Mouse (Mus musculus) forebrain, embryonic 12.5 days (tissue): ENCODE measurements at regions not wholly inside any gene's neighbourhood (a gene's known extent, or its start where the extent isn't known, plus 50 kb on each side); places are given as distances from the start of the nearest gene placed in this dataset.

Experiments
- ATAC-seq: fragments of 200-750 bp; cut with Nextera tagmentation; 2 replicates; pipeline ENCODE4 v1.8.0; 2017; ENCODE audit warnings: moderate TSS enrichment; ENCODE audit not compliant: low FRiP score
- H3K27ac ChIP-seq: fragments of 300-500 bp; sonication (generic); 2 replicates; pipeline ENCODE4 v1.5.1; 2016; ENCODE audit warnings: mild to moderate bottlenecking
- H3K27me3 ChIP-seq: fragments of 300-500 bp; sonication (generic); 2 replicates; pipeline ENCODE4 v1.6.1; 2016; ENCODE audit warnings: mild to moderate bottlenecking
- H3K36me3 ChIP-seq: fragments of 300-500 bp; sonication (generic); replicated peaks from 2 replicates; pipeline ENCODE4 v1.6.1; 2016; ENCODE audit warnings: mild to moderate bottlenecking
- H3K4me1 ChIP-seq: fragments of 300-500 bp; sonication (generic); 2 replicates; pipeline ENCODE4 v1.6.1; 2016
- H3K4me2 ChIP-seq: fragments of 300-500 bp; sonication (generic); 2 replicates; pipeline ENCODE4 v1.6.1; 2016; ENCODE audit warnings: mild to moderate bottlenecking, moderate library complexity
- H3K4me3 ChIP-seq: fragments of 300-500 bp; sonication (generic); replicated peaks from 2 replicates; pipeline ENCODE4 v1.5.1; 2016; ENCODE audit warnings: mild to moderate bottlenecking
- H3K9ac ChIP-seq: fragments of 300-500 bp; sonication (generic); 2 replicates; pipeline ENCODE4 v1.6.1; 2016; ENCODE audit warnings: mild to moderate bottlenecking
- H3K9me3 ChIP-seq: fragments of 300-500 bp; sonication (generic); 2 replicates; pipeline ENCODE4 v1.6.1; 2016
- WGBS: fragments of 180-500 bp; shearing (Covaris S2); methylation state at CpG from one replicate; pipeline ENCODE4 v1.1.7; 2016; 5-methylcytosine and 5-hydroxymethylcytosine counted together

DNA sequence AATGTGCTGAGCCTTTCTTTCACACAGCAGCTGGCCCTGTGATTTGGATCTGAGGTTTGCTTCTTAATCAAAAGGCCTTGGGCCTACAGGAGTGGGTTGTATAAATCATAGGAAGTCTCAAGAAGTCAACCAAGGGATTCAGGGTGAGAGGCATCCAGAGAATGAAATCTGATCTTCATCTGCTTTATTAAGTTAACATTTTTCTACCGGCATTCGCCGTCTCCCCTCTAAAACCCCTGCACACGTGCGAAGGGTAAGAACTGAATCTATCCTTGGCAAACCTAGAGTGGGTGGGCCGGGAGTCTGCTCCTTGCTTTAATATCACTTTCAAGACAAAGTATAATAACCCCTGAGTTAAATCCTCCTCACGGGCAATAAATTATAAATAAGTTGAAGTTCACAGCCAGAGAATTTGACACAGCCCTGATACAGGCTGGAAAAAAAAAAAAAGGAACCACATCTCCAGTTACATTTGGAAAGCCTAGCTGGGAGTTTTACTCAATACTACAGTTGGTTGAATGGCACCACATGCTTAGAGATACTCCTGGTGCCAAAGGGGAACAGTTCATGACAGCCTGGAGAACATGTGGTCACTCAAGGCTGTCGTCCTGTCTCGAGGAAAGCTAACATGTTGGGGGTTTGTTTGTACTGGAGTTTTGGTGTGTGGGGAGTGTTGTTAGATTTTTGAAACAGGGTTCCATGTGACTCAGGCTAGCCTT, 349.8 kb downstream of the Wdr11 start:
- no peak overlapping the region for H3K4me3 ChIP-seq
- ATAC-seq, result no peak
- H3K9me3 ChIP-seq, result no peaks in the 10 kb centered on the region

DNA sequence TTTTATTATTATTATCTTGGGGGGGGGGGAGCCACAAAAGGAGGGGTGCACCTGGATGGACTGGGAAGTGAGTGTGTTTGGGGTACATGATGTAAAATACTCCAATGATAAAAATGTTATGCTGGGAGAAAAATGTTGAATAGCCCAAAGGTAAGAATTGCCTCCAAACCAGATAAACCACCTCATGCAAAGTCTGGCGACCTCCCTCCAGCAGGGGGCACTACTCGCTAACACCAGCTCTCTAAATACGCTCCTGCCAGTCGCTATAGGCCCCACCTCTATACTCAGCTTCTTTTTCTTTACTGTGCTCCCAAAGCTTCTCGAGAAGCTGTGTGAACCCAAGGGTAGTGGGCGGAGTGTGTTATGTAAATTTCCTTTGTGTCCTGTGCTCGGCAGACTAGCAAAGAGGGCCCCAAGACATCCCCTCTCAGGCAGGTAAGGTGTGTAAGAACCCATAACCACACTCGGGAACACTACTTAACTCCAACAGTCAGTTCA, 357.0 kb downstream of the Wdr11 start:
- H3K27ac ChIP-seq, result no peak overlapping the region
- no peaks in the 10 kb centered on the region for H3K36me3 ChIP-seq
- H3K4me3 ChIP-seq, result no peak overlapping the region
- H3K9ac ChIP-seq, result no peak overlapping the region
- no peaks in the 10 kb centered on the region for H3K4me1 ChIP-seq
- H3K9me3 ChIP-seq, result no peaks in the 10 kb centered on the region
- no peak overlapping the region for H3K4me2 ChIP-seq
- 67% methylated on average over 8 of the region's 8 CpGs for WGBS
- no peak for ATAC-seq
- H3K27me3 ChIP-seq, result peaks cover 5% of the 10 kb centered on the region; the same call in 1 of the 2 replicates

More for the DNA sequence above, 349.8 kb downstream of the Wdr11 start:
- no peak overlapping the region for H3K4me2 ChIP-seq
- H3K9ac ChIP-seq, result no peak overlapping the region
- H3K27ac ChIP-seq, result no peak overlapping the region
- WGBS, result 79% methylated on average over 9 of the region's 9 CpGs
- no peaks in the 10 kb centered on the region for H3K36me3 ChIP-seq
- no peaks in the 10 kb centered on the region for H3K4me1 ChIP-seq
- H3K27me3 ChIP-seq, result peaks cover 7% of the 10 kb centered on the region; the same call in 1 of the 2 replicates

DNA sequence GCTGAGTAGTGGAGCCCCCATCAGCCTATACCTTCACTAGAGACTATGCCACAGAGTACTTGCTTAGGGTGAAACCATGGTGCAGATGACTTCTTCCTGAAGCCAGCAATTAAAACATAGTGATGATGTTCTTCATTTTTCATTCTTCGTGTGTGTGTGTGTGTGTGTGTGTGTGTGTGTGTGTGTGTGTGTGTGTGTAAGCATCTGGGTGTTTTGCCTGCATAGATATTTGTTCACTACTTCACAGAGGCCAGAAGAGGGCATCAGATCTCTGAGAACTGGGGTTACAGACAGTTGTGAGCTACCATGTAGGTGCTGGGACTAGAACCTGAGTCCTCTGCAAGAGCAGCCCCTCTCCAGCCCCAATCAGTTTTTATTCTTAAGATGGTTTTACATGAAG, 358.8 kb downstream of the Wdr11 start:
- Histone ChIP-seq H3K9ac (no peak overlapping the region), H3K27me3 (no peaks in the 10 kb centered on the region), H3K9me3 (no peaks in the 10 kb centered on the region), H3K4me1 (no peaks in the 10 kb centered on the region), H3K4me2 (no peak overlapping the region), H3K27ac (no peak overlapping the region), H3K4me3 (no peak overlapping the region), H3K36me3 (no peaks in the 10 kb centered on the region)
- ATAC-seq, result no peak
- 82% methylated on average over 1 of the region's 1 CpGs for WGBS

DNA sequence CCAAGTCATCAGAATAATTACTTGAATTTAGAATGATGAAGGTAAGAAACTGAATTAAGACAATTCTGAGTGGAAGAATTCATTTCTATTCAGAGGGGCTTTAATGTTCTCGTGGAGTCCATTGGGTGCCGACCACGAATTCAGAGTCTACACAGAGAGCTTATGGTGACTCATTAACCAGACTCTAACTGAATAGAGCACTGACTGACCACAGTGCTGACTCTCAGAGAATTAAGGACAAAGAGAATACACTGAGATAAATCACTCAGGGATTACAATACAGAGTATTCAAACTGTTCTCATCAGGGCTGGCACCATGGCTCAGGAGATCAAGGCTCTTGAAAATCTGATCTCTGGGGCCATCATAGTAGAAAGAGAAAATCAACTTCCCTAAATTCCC, 366.7 kb downstream of the Wdr11 start:
- WGBS, result 21% methylated on average over 3 of the region's 3 CpGs
- no peak overlapping the region for H3K4me3 ChIP-seq
- no peaks in the 10 kb centered on the region for H3K36me3 ChIP-seq
- no peaks in the 10 kb centered on the region for H3K9me3 ChIP-seq
- no peak overlapping the region for H3K9ac ChIP-seq
- H3K27me3 ChIP-seq, result no peaks in the 10 kb centered on the region
- ATAC-seq, result no peak
- H3K4me1 ChIP-seq, result peaks cover 9% of the 10 kb centered on the region
- H3K4me2 ChIP-seq, result no peak overlapping the region
- no peak overlapping the region for H3K27ac ChIP-seq

DNA sequence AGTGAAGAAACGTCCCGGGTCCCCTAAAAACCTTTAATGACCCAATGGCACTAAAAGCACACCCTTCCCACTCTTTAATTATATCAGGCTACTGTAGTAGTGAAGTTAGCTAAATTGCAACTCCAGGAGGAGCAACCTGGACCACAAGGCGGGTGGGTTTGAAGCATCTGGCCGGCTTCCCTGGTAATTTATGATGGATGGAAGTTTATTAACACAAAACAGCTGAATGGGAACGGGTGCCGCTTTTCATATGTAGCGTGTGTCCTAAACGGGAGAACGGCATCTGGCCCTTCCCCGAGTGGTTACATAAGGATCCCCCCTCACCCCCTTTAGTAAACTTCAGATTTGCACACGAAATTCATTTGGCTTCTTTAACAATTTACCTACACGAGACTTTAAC, 370.9 kb downstream of the Wdr11 start:
- no peak overlapping the region for H3K4me2 ChIP-seq
- 43% methylated on average over 12 of the region's 12 CpGs for WGBS

DNA sequence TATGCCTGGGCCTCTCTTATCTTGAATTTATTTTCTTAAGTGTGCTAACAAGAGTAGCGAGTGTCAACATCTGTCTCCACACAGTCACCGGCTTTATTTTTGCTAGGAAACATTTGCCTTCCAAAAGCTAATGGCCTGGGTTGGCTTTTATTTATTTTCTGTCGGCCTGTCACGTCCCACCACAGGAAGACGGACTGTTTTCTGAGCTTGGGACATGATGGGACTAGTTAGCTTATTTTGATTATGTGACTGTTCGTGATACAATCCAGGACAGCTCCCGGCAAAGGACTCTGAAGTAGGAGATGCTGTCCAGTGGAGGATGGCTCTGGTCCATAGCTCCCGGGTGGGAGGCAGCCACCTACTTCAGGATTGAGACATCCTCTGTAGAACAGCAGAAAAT, 372.5 kb downstream of the Wdr11 start:
- Histone ChIP-seq H3K4me1 (peaks cover 9% of the 10 kb centered on the region), H3K9me3 (no peaks in the 10 kb centered on the region), H3K27ac (no peak overlapping the region), H3K9ac (no peak overlapping the region), H3K4me3 (no peak overlapping the region), H3K4me2 (no peak overlapping the region), H3K36me3 (no peaks in the 10 kb centered on the region), H3K27me3 (peaks cover 4% of the 10 kb centered on the region; the same call in 1 of the 2 replicates)
- ATAC-seq, result no peak
- WGBS, result 86% methylated on average over 8 of the region's 8 CpGs

More for the DNA sequence above, 370.9 kb downstream of the Wdr11 start:
- H3K36me3 ChIP-seq, result no peaks in the 10 kb centered on the region
- H3K27ac ChIP-seq, result no peak overlapping the region
- H3K4me1 ChIP-seq, result peaks cover 9% of the 10 kb centered on the region
- no peak for ATAC-seq
- no peak overlapping the region for H3K9ac ChIP-seq
- no peaks in the 10 kb centered on the region for H3K9me3 ChIP-seq
- H3K27me3 ChIP-seq, result peaks cover 4% of the 10 kb centered on the region; the same call in 1 of the 2 replicates
- H3K4me3 ChIP-seq, result no peak overlapping the region

DNA sequence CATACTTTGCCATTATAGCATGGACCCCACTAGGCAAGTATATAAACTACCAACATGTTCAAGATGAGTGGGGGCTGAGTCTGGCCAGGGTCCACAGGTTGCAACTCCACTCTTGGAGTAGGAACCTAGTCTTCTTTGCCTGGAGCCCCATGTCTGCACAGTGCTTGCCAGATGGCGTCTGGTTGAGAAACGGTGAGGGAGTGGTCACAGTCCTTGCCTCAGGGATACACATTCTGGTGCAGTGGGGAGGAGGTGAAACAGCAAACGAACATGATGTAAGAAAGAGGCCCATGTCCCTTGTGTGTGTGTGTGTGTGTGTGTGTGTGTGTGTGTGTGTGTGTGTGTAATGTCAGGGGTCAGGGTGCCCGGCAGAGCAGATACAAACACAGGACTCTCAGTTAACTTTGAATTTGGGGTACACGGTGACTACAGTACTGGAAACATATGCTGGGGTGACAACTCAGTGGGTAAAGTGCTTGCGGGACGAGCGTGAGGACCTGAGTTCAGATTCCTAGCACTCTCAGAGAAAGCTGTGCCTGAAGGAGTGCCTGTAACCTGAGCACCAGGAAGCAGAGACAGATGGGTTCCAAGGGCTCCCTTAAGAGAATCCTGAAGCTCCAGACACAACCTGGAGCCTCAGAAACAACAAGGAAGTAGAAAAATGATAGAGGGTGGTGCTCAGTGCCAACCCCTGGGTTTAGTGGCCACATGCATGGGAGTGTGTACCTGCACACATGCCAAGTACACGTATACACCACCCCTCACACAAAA, 373.8 kb downstream of the Wdr11 start:
- ATAC-seq, result no peak

DNA sequence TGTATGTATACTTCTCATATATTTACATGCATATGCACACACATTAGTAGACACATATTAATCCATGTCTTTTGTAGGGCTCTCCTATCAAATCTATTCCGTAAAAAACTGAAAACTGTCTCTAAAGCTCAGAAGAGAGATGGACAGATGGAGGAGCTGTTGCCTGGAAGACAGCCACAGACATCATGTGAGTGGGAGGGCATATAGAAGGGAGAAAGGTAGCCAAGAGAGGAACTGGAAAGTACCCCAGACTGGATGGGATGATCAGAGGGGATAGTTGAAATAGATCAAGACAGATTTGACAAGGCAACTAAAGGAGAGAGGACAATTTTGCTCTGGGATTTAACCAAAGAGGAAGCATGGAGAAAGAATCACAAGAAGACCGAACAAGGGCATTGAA, 375.1 kb downstream of the Wdr11 start:
- H3K4me2 ChIP-seq, result no peak overlapping the region
- no peak overlapping the region for H3K27ac ChIP-seq
- no peak overlapping the region for H3K4me3 ChIP-seq
- H3K27me3 ChIP-seq, result peaks cover 4% of the 10 kb centered on the region; the same call in 1 of the 2 replicates
- peaks cover 9% of the 10 kb centered on the region for H3K4me1 ChIP-seq
- H3K36me3 ChIP-seq, result no peaks in the 10 kb centered on the region
- no peaks in the 10 kb centered on the region for H3K9me3 ChIP-seq
- no peak overlapping the region for H3K9ac ChIP-seq
- 95% methylated on average over 2 of the region's 2 CpGs for WGBS
- ATAC-seq, result no peak

More for the DNA sequence above, 373.8 kb downstream of the Wdr11 start:
- 84% methylated on average over 9 of the region's 9 CpGs for WGBS
- no peak overlapping the region for H3K9ac ChIP-seq
- peaks cover 9% of the 10 kb centered on the region for H3K4me1 ChIP-seq
- H3K36me3 ChIP-seq, result no peaks in the 10 kb centered on the region
- peaks cover 4% of the 10 kb centered on the region; the same call in 1 of the 2 replicates for H3K27me3 ChIP-seq
- H3K4me3 ChIP-seq, result no peak overlapping the region
- H3K9me3 ChIP-seq, result no peaks in the 10 kb centered on the region
- no peak overlapping the region for H3K4me2 ChIP-seq
- no peak overlapping the region for H3K27ac ChIP-seq

DNA sequence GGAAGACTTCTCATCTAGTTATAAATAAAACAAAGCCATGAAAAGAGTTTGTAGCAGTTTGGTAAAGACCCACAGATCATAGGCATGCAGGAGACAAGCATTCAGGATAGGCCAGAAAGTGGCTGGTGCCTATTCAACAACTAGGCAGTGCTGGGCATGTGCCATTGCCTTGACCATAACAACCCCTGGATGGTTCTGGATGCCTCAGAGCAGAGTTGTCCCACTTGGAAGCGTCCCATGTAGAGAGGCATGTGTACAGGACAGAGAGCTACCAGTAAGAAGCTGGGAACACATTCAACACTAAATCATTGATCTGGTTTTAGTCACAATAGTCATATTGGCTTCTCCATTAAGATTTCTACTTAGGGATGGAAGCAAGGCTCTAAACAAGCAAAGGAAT, 378.5 kb downstream of the Wdr11 start:
- peaks cover 6% of the 10 kb centered on the region; the same call in 1 of the 2 replicates for H3K27me3 ChIP-seq
- no peak overlapping the region for H3K9ac ChIP-seq
- no peaks in the 10 kb centered on the region for H3K9me3 ChIP-seq
- H3K36me3 ChIP-seq, result no peaks in the 10 kb centered on the region
- no peak for ATAC-seq
- H3K4me1 ChIP-seq, result no peaks in the 10 kb centered on the region
- 90% methylated on average over 1 of the region's 1 CpGs for WGBS
- H3K27ac ChIP-seq, result no peak overlapping the region
- no peak overlapping the region for H3K4me2 ChIP-seq
- H3K4me3 ChIP-seq, result no peak overlapping the region

DNA sequence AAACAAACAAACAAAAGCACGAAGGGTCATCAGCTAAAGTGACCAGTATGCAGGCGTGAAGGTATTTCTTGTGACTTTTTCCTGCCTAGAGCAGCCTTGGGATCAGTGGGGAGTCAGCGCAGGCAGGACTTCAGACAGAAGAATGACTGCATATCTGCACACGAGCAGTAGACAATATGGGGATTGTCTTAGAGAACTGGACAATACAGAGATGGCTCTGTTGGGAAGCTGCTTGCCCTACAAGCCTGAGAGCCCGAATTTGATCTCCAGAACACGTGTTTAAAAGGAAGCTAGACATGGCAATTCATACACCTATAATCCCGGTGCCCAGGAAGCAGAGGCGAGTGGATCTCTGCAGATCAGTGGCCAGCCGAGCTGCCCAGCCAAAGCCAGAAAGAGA, 382.5 kb downstream of the Wdr11 start:
- no peaks in the 10 kb centered on the region for H3K4me1 ChIP-seq
- WGBS, result 77% methylated on average over 9 of the region's 9 CpGs
- ATAC-seq, result no peak
- no peak overlapping the region for H3K9ac ChIP-seq
- no peak overlapping the region for H3K4me2 ChIP-seq
- H3K27me3 ChIP-seq, result peaks cover 2% of the 10 kb centered on the region; the same call in 1 of the 2 replicates
- H3K27ac ChIP-seq, result no peak overlapping the region
- no peaks in the 10 kb centered on the region for H3K9me3 ChIP-seq
- no peak overlapping the region for H3K4me3 ChIP-seq
- H3K36me3 ChIP-seq, result no peaks in the 10 kb centered on the region

DNA sequence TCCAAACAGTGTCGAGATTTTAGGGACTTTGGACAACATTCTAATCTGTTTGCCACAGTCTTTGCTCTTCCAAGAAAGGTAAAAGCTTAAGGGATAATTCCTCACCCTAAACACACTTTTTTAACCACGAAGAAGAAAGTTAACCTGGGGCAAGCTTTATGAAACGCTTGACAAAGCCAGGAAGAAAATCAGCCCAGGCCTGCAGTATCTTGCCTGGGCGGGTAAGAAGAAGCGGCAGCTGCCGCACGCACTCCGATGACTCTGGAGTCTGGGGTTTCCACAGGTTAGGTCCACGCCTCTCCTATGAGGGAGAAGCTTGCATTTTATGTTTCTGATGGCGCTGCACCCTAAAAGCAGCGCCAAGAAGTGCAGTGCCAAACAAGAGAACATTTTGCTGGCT, 383.2 kb downstream of the Wdr11 start:
- Histone ChIP-seq H3K4me2 (no peak overlapping the region), H3K27ac (no peak overlapping the region), H3K4me1 (no peaks in the 10 kb centered on the region), H3K4me3 (no peak overlapping the region), H3K27me3 (peaks cover 2% of the 10 kb centered on the region; the same call in 1 of the 2 replicates), H3K9me3 (no peaks in the 10 kb centered on the region), H3K9ac (no peak overlapping the region), H3K36me3 (no peaks in the 10 kb centered on the region)
- ATAC-seq, result no peak
- WGBS, result 82% methylated on average over 11 of the region's 11 CpGs

DNA sequence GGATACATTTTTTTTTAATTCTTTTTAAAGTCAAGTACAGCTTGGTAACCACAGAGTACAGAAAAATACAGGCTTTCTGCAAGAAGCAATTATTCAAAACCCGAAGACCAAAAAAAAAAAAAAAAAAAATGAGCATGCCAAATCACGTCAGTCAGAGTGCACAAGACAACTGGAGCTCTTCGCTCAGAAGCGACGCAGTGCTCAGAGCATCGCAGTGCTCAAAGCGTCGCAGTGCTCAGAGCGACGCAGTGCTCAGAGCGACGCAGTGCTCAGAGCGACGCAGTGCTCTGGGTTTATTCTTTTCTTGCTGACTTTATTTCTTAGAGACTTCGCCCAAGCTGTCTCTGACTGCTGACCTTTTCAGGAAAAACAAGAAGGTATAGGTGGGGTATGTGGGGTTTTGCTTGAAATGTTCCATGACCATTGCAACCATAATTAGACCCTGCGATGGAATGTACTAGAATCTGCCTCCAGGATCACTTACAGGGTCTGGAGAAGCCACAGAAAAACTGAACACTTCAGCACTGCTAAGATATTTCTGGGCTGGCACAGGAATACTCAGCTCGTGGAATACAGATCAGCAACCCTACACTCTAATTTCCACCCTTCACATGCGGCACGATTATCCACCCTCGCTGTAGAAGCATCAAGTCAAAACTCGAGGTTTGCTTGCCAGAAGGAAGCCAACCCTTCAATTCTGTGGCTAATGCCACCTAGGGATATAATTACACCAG, 384.3 kb downstream of the Wdr11 start:
- 91% methylated on average over 21 of the region's 21 CpGs for WGBS
- no peaks in the 10 kb centered on the region for H3K36me3 ChIP-seq
- H3K4me1 ChIP-seq, result no peaks in the 10 kb centered on the region
- peaks cover 2% of the 10 kb centered on the region; the same call in 1 of the 2 replicates for H3K27me3 ChIP-seq
- no peak for ATAC-seq
- no peak overlapping the region for H3K4me2 ChIP-seq
- no peak overlapping the region for H3K4me3 ChIP-seq
- H3K27ac ChIP-seq, result no peak overlapping the region
- no peak overlapping the region for H3K9ac ChIP-seq
- no peaks in the 10 kb centered on the region for H3K9me3 ChIP-seq
